Mouse (Mus musculus) forebrain, embryonic 16.5 days (tissue): ENCODE results near the gene Trpm2. TPM values are rescaled to one million over a fixed set of nuclear protein-coding genes. Genes with fewer than 3 reads are reported as not detected.
"Not testable (repeated sequence)": the region's sequence is repeated elsewhere in the genome, so short reads cannot be mapped to it uniquely, and the experiment has no call there.

Experiments
- ATAC-seq: fragments of 200-750 bp; cut with Nextera tagmentation; 2 replicates; pipeline ENCODE4 v1.8.0; 2017; ENCODE audit warnings: mild to moderate bottlenecking, moderate library complexity
- H3K27ac ChIP-seq: fragments of 300-500 bp; sonication (generic); 2 replicates; pipeline ENCODE4 v1.5.1; 2014; ENCODE audit warnings: low read length, control low read depth
- H3K27me3 ChIP-seq: fragments of 300-500 bp; sonication (generic); replicated peaks from 2 replicates; pipeline ENCODE4 v1.6.1; 2014; ENCODE audit warnings: low read length; ENCODE audit not compliant: control insufficient read depth, insufficient read depth
- H3K36me3 ChIP-seq: fragments of 300-500 bp; sonication (generic); 2 replicates; pipeline ENCODE4 v1.6.1; 2014; ENCODE audit not compliant: control insufficient read depth, insufficient read depth
- H3K4me1 ChIP-seq: fragments of 300-500 bp; sonication (generic); replicated peaks from 2 replicates; pipeline ENCODE4 v1.6.1; 2014; ENCODE audit warnings: low read length; ENCODE audit not compliant: control insufficient read depth, insufficient read depth
- H3K4me2 ChIP-seq: fragments of 300-500 bp; sonication (generic); 2 replicates; pipeline ENCODE4 v1.6.1; 2014; ENCODE audit warnings: mild to moderate bottlenecking, low read length, control low read depth
- H3K4me3 ChIP-seq: fragments of 300-500 bp; sonication (generic); replicated peaks from 2 replicates; pipeline ENCODE4 v1.5.1; 2014; ENCODE audit warnings: mild to moderate bottlenecking, low read length, control low read depth
- H3K9ac ChIP-seq: fragments of 300-500 bp; sonication (generic); replicated peaks from 2 replicates; pipeline ENCODE4 v1.6.1; 2014; ENCODE audit warnings: low read depth, low read length, control low read depth
- H3K9me3 ChIP-seq: fragments of 300-500 bp; sonication (generic); 2 replicates; pipeline ENCODE4 v1.6.1; 2016; ENCODE audit warnings: low read length; ENCODE audit not compliant: control insufficient read depth
- WGBS: fragments of 180-500 bp; shearing (Covaris S2); extraction: QIAGEN DNeasy Blood & Tissue Kit; methylation state at CpG from one replicate; pipeline ENCODE4 v1.1.7; 2014; 5-methylcytosine and 5-hydroxymethylcytosine counted together
- polyA plus RNA-seq: library from polyadenylated mRNA; unstranded; fragments of >200 nt; fragmentation: Nextera tagmentation; extraction: Ambion mirVana; gene quantifications from 2 replicates; pipeline ENCODE4 v1.2.1, GENCODE M21; 2015

The Trpm2 gene
- polyA plus RNA-seq, 1 experiment from 2014 or later, result 5.0 TPM

DNA sequence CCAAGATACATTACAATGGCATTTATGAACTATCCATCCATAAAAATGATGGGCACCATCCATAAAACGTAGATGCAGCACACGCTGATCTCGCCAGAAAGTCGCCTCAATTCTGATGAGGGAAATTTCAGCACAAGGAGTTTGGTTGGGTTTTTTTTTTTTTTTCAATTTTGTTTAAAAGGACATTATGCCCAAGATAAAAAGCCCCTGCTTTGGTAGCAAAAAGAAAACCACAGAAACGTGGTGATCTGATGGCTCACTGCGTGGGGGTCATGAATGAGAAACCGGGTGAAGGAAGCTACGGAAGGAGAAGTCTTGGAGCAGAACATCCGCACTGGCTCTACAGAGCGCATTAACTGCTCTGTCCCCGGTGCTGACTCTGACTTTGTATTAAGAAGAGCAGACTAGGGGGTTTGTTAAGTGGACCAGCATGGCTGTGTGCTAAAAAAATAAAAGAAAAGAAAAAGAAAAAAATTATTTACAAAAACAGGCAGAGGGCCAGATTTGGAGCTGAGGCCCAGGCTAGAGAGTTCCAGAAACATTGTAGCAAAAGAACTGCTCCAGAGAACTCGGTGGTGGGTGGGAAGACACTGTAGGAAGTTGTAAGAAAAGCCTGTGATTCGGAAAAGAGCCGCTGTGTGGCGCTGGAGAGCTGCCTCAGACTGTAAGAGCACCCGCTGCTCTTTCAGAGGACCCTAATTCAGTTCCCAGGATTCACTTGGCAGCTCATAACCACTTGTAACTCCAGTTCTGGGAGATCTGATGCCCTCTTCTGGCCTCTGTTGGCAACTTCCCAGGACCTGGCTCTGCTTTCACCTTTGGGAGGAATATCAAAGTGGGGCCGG, 1.6 kb upstream of the Trpm2 start:
- no peak for ATAC-seq
- H3K9me3 ChIP-seq, result no peaks in the 10 kb centered on the region
- H3K9ac ChIP-seq, result no peak overlapping the region
- H3K27me3 ChIP-seq, result peaks cover 18% of the 10 kb centered on the region
- 65% methylated on average over 17 of the region's 17 CpGs for WGBS
- no peak overlapping the region for H3K4me2 ChIP-seq
- peaks cover 7% of the 10 kb centered on the region; the same call in 1 of the 2 replicates for H3K4me1 ChIP-seq
- no peak overlapping the region for H3K27ac ChIP-seq
- no peak overlapping the region for H3K4me3 ChIP-seq
- no peaks in the 10 kb centered on the region for H3K36me3 ChIP-seq

DNA sequence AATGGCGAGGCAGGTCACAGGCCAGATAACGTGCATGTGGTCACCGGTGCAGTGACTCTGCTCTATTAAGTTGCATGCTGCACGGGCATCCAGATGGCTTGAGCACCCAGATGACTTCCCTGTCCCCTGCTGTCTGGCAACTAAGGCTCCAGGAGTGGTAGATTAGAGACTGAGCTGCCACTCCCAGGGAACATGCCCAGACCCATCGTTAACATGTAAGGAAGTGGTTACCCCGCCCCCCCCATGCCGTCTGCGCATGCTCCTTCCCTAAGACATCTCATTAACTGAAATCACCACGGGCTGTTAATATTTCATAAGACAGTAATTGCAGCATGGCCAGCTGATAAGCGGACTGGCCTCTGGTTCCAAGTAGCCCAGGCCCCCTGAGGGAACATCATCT, 828 bp upstream of the Trpm2 start:
- WGBS, result 89% methylated on average over 10 of the region's 10 CpGs

DNA sequence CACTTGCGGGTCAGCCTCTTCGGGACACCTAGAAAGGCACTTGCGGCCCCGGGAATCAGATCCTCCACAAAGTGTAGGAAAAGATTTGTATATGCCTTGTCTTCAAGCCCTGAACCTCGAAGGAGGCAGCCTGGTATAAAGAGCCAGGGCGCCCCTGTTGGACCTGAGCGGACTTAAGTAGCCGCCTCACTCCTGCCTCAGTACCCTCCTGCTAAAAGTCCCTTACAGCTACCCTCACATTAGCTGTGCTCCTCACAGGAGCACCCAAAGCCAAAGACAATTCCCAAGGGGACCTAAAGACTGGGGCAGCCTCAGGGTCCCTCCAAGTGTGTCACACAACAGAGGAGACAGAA, 414 bp downstream of the Trpm2 start:
- ATAC-seq, result peak; percentile 43
- no peaks in the 10 kb centered on the region for H3K36me3 ChIP-seq
- peak overlapping the region; percentile 59 for H3K4me2 ChIP-seq
- H3K9ac ChIP-seq, result peak overlapping the region; percentile 41; the same call in 1 of the 2 replicates
- H3K4me1 ChIP-seq, result peaks cover 7% of the 10 kb centered on the region; the same call in 1 of the 2 replicates
- peaks cover 18% of the 10 kb centered on the region for H3K27me3 ChIP-seq
- WGBS, result 11% methylated on average over 8 of the region's 8 CpGs
- H3K4me3 ChIP-seq, result peak overlapping the region; percentile 44
- H3K27ac ChIP-seq, result no peak overlapping the region
- H3K9me3 ChIP-seq, result no peaks in the 10 kb centered on the region

More for the DNA sequence above, 828 bp upstream of the Trpm2 start:
- H3K27ac ChIP-seq, result no peak overlapping the region
- peaks cover 7% of the 10 kb centered on the region; the same call in 1 of the 2 replicates for H3K4me1 ChIP-seq
- H3K9ac ChIP-seq, result no peak overlapping the region
- no peaks in the 10 kb centered on the region for H3K9me3 ChIP-seq
- no peak overlapping the region for H3K4me2 ChIP-seq
- H3K27me3 ChIP-seq, result peaks cover 18% of the 10 kb centered on the region
- H3K36me3 ChIP-seq, result no peaks in the 10 kb centered on the region
- H3K4me3 ChIP-seq, result no peak overlapping the region
- ATAC-seq, result no peak

DNA sequence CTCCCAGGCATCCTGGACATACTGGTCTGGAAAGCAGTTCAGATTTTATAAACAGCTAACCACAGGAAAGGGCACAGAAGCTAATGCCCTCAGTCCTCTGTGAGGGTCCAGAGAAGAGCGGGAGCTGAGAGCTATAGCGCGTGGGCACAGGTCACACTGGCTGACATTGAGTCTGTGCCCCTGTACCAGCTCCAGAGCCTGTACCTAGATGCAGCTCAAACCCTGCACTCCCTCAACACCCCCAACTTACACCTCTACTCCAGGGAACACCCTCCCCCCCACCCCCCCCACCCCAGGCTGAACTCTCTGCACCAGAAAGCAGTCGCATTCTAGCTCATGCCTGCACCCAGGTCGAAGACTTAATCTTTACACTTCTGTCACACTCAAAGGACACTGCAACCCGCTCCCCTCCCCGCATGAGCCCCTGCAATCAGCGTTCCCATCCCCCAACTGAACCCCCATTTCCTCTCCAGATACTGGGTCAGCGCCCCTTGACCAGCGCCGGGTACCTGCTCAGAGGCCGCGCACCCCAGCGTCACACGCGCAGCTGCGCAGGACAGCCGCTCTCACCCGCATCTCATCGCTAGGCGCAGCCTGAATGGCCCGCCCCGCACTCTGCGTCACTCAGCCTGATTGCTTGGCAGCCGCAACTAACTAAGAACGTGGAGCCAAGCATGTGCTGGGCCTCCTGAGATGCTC, 940 bp downstream of the Trpm2 start:
- H3K9me3 ChIP-seq, result no peaks in the 10 kb centered on the region
- peak overlapping the region; percentile 59 for H3K4me2 ChIP-seq
- H3K27me3 ChIP-seq, result peaks cover 18% of the 10 kb centered on the region
- no peak overlapping the region for H3K27ac ChIP-seq
- H3K36me3 ChIP-seq, result no peaks in the 10 kb centered on the region
- H3K4me1 ChIP-seq, result peaks cover 7% of the 10 kb centered on the region; the same call in 1 of the 2 replicates
- peak overlapping the region; percentile 44 for H3K4me3 ChIP-seq
- H3K9ac ChIP-seq, result peak overlapping the region; percentile 41
- 4% methylated on average over 26 of the region's 26 CpGs for WGBS
- peak; percentile 92 for ATAC-seq

DNA sequence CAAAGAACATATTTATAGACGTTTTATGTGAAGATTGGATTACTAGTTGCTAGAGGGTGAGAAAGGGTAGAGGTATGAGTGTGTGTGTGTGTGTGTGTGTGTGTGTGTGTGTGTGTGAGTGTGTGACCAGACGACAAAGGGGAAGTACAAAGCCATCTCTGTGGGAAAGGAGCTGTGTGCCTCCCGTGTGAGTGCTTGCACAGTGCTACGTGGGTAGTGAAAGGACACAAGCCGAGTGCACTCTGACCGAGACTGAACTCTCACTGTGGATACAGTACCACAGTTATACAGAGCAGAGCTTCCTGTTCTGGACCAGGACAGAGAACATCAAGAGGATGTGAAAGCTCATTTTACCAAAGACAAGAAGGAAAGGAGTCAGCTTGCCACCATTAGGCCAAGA, 6.4 kb downstream of the Trpm2 start:
- H3K4me1 ChIP-seq, result no peaks in the 10 kb centered on the region
- no peak for ATAC-seq
- H3K36me3 ChIP-seq, result no peaks in the 10 kb centered on the region
- H3K4me2 ChIP-seq, result no peak overlapping the region
- WGBS, result 87% methylated on average over 6 of the region's 6 CpGs
- peaks cover 10% of the 10 kb centered on the region for H3K27me3 ChIP-seq
- no peak overlapping the region for H3K4me3 ChIP-seq
- H3K27ac ChIP-seq, result no peak overlapping the region
- no peak overlapping the region for H3K9ac ChIP-seq
- no peaks in the 10 kb centered on the region for H3K9me3 ChIP-seq

DNA sequence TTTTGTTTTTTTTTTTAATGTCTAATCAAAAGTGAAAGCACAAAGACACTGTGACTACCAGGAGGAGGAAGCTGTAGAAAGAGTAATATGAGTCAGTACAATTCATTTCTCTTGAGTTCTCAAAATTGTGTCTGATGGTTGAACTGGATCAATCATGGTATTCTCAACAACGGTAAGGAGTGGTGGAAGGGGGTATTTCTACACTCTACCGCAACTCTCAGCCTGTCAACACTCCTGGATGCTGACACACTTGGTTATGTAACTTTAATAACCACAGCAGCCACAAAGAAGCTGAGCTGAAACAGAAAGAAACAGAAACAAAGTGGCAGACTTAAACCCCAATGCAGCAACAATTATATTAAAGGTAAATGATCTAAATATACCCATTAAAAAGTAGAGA, 7.6 kb downstream of the Trpm2 start:
- H3K9me3 ChIP-seq, result no peaks in the 10 kb centered on the region
- H3K4me3 ChIP-seq, result no peak overlapping the region
- WGBS, result 90% methylated on average over 2 of the region's 2 CpGs
- no peak overlapping the region for H3K27ac ChIP-seq
- no peaks in the 10 kb centered on the region for H3K36me3 ChIP-seq
- H3K4me2 ChIP-seq, result no peak overlapping the region
- no peak overlapping the region for H3K9ac ChIP-seq
- ATAC-seq, result no peak
- H3K27me3 ChIP-seq, result no peaks in the 10 kb centered on the region
- no peaks in the 10 kb centered on the region for H3K4me1 ChIP-seq

DNA sequence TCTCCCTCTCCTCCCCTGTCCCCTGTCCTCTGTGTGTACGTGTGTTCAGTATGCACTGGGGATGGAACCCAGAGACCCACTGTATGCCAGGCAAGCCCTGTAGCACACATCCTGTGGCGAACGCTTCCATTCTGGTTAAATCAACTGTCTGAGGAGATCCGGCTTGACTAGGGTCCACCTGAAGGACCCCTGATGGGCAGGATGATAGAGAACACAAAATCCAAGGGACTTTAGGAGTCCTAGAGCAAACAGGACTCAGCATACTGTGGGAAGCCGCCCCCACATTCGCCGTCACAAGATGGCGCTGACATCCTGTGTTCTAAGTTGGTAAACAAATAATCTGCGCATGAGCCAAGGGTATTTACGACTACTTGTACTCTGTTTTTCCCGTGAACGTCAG, 19.9 kb downstream of the Trpm2 start:
- ATAC-seq, H3K9me3 ChIP-seq, H3K4me2 ChIP-seq, H3K4me1 ChIP-seq, H3K9ac ChIP-seq, H3K4me3 ChIP-seq, H3K27ac ChIP-seq, H3K36me3 ChIP-seq, H3K27me3 ChIP-seq: not testable (repeated sequence)
- WGBS, result 87% methylated on average over 8 of the region's 12 CpGs

DNA sequence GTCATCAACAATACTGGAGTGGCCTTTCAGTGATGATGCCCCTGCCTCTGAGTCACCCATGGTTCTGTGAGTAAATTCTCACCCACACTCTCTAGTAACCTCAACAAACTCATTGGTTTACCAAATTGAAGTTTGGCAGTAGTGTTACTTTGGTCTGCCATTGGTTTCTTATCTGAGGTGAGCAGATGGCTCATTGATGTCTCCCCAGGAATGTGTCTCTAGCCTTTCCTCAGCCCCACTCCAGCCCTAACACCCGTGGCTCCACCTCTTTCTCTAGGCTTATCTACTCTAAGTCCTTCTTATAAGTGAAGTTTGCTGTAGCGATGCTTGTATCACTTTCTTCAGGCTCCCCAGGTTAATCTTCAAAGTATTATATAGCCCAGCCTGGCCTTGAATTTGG, 30.7 kb downstream of the Trpm2 start:
- H3K9me3 ChIP-seq, result no peaks in the 10 kb centered on the region
- no peaks in the 10 kb centered on the region for H3K36me3 ChIP-seq
- no peak overlapping the region for H3K4me3 ChIP-seq
- WGBS, result 76% methylated on average over 2 of the region's 2 CpGs
- no peaks in the 10 kb centered on the region for H3K27me3 ChIP-seq
- H3K4me1 ChIP-seq, result no peaks in the 10 kb centered on the region
- H3K9ac ChIP-seq, result no peak overlapping the region
- no peak overlapping the region for H3K27ac ChIP-seq
- no peak overlapping the region for H3K4me2 ChIP-seq
- no peak for ATAC-seq

DNA sequence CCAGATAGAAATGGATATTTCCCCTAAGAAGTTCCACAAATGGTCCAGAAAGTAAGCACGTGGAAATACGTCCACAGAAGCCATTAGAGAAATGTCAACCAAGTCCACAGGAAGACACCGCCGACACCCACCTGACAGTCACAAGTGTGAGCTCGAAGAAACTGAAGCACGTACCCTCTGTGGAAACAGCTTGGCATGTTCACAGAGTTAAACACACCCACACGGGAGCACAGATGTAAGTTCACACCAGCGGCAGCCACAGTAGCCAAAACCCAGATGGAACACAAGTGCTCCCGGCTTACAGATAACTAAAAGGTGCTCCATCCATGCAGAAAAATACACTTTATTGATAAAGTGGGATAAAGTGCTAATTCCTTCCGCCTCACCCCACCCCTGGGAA, 43.0 kb downstream of the Trpm2 start:
- Histone ChIP-seq H3K27ac (no peak overlapping the region), H3K4me2 (no peak overlapping the region), H3K4me1 (no peaks in the 10 kb centered on the region), H3K27me3 (no peaks in the 10 kb centered on the region), H3K4me3 (no peak overlapping the region), H3K36me3 (no peaks in the 10 kb centered on the region), H3K9me3 (no peaks in the 10 kb centered on the region), H3K9ac (no peak overlapping the region)
- no peak for ATAC-seq
- WGBS, result 87% methylated on average over 10 of the region's 10 CpGs
